Mouse (Mus musculus) c-Kit-positive CD71-positive TER-119-positive erythroid progenitor cells, embryonic 14.5 days (primary cell): ENCODE results near the gene Nek11.
"Not testable (repeated sequence)": the region's sequence is repeated elsewhere in the genome, so short reads cannot be mapped to it uniquely, and the experiment has no call there.

Experiments
- DNase-seq: peaks from one replicate; pipeline ENCODE4 v3.0.0-alpha.2; 2013; ENCODE audit warnings: low spot score

The Nek11 gene

GRCm38 (mm10) chr9:105139204-105139603, 256.1 kb downstream of the Nek11 start:
- DNase-seq, result no peak

- no peak for DNase-seq
Measured at GRCm38 (mm10) chr9:105136404-105136803, 258.9 kb downstream of the Nek11 start.

- no peak for DNase-seq
Measured at GRCm38 (mm10) chr9:105134536-105134935, 260.8 kb downstream of the Nek11 start.

GRCm38 (mm10) chr9:105132002-105132367, 263.3 kb downstream of the Nek11 start:
- no peak for DNase-seq

GRCm38 (mm10) chr9:105131253-105132001, 263.9 kb downstream of the Nek11 start, which contains the start of gene Nudt16:
Gene Nudt16, minus strand, starts transcription at chr9:105131824.
- peak; percentile 87 for DNase-seq

GRCm38 (mm10) chr9:105130331-105130730, 265.0 kb downstream of the Nek11 start:
- no peak for DNase-seq

GRCm38 (mm10) chr9:105125206-105125605, 270.1 kb downstream of the Nek11 start:
- DNase-seq, result not testable (repeated sequence)
